Mouse (Mus musculus): ENCODE results near the gene Wdr13. TPM values are rescaled to one million over a fixed set of nuclear protein-coding genes. Genes with fewer than 3 reads are reported as not detected.
A peak's percentile ranks its signal among the peaks of the same experiment; 100 is the strongest.

The Wdr13 gene
- polyA plus RNA-seq (2015; fragmentation: Nextera tagmentation; extraction: Ambion mirVana), result 70.5 and 72.8 TPM in 2 replicates

DNA sequence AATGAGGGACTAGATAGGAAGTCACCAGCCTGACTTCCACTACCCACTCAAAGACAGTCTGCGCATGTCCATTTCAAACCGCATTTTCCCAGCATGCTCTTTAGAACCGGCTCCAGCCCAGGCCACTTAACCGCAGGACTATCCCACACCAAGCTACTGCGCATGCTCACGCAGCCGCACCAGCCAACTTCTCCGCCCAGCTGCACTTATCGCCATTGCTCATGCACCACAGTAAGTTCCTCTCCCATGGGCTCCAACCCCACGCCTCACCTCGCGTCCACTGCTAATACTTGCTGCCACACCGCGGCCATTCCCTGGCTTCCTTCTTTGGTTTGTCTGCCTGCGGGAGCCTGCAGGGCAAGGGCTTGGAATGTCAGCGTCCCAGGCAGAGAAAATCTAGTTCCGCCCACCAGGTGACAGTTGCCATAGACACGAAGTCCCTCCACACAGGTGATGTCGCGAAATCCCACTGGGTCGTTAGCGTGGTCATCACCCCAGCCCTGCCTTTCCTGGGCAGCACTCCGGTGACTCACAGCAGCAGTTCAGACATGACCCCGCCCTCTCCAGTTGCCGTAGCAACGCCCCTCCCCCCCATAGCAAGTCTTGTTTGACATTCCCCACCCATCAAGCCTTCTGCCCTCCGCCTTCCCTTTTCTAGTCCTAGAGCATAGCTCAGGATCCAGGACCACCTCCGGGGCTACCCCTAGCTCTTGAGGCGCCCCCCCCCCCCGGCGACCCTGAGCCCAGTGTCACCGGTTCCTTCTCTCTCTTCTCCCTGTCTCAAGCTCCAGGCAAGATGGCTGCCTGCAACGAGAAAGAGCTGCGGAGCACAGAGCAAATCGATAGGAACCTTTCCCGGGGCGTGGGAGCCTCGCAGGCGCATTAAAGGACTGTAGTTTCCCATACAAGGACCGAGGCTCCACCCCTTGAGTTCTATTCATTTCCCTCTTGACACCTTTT is at the start of gene Wdr13:
Gene Wdr13, minus strand, starts transcription at position 876 of the 960 bp plus-strand sequence.
- peak; percentile 92 for ATAC-seq
- Histone ChIP-seq H3K27ac (ENCODE audit: low read length) (peak within 1 kb of the TSS; percentile 96), H3K9me3 (replicated peaks; ENCODE audit: control insufficient read depth, low read length, poor library complexity, severe bottlenecking) (no peaks in the 10 kb centered on the region), H3K27me3 (ENCODE audit: control insufficient read depth, insufficient read depth, low read depth, low read length) (no peaks in the 10 kb centered on the region), H3K4me2 (ENCODE audit: low read length) (peak within 1 kb of the TSS; percentile 49), H3K4me3 (ENCODE audit: low read depth, low read length) (peak within 1 kb of the TSS; percentile 51), H3K36me3 (ENCODE audit: control insufficient read depth, insufficient read depth, low read length) (peaks cover 4% of the 10 kb centered on the region), H3K9ac (ENCODE audit: low read depth, low read length) (peak within 1 kb of the TSS; percentile 68), H3K4me1 (ENCODE audit: control insufficient read depth, insufficient read depth, low read length) (peaks cover 4% of the 10 kb centered on the region; the same call in 1 of the 2 replicates)
- 20% methylated on average over 35 of the region's 40 CpGs for WGBS

DNA sequence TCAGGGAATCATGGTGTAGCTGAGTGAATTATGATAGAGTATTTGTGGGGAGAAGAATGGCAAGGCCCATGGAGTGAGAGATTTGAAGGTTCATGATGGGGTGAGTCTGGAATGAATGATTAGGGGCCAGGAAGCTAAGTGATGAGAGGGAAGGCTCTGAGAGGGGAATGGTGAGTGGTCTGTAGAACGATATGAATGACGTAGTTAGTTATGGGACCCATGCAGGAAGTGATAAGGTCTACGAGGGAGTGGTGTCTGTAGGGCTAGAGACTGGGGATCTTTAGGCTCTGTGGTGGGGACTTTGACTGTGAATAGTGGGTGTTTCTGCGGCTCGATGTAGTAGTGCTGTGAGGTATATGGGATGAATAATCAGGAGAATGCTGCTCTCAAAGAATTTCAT is 47.0 kb upstream of the Wdr13 start:
- Histone ChIP-seq H3K27ac (ENCODE audit: low read length) (no peak overlapping the region), H3K9ac (ENCODE audit: low read depth, low read length) (no peak overlapping the region), H3K9me3 (replicated peaks; ENCODE audit: control insufficient read depth, low read length, poor library complexity, severe bottlenecking) (no peaks in the 10 kb centered on the region), H3K4me2 (ENCODE audit: low read length) (no peak overlapping the region), H3K27me3 (ENCODE audit: control insufficient read depth, insufficient read depth, low read depth, low read length) (no peaks in the 10 kb centered on the region), H3K4me1 (ENCODE audit: control insufficient read depth, insufficient read depth, low read length) (peaks cover 3% of the 10 kb centered on the region; the same call in 1 of the 2 replicates), H3K36me3 (ENCODE audit: control insufficient read depth, insufficient read depth, low read length) (no peaks in the 10 kb centered on the region), H3K4me3 (ENCODE audit: low read depth, low read length) (no peak overlapping the region)
- ATAC-seq, result no peak
- WGBS, result 88% methylated on average over 5 of the region's 5 CpGs

DNA sequence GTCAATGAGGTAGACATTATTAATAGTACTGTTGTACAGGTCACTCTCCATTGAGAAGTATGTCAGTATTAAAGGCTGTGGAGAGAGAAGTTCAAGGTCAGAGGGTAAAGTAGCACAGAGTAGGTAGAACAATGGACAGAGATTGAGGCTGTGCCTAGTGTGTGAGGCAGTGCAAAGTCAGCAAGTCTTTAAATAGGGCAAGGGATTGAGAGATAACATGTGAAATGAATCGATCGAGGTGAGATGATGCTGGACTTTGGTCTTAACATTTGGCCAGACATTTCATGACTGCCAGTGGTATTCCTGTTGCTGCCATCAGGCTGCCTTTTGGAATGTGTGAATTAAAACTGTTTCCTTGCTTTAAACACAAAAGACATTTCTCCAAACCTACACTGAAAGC is 46.2 kb upstream of the Wdr13 start:
- Histone ChIP-seq H3K9me3 (replicated peaks; ENCODE audit: control insufficient read depth, low read length, poor library complexity, severe bottlenecking) (no peaks in the 10 kb centered on the region), H3K27me3 (ENCODE audit: control insufficient read depth, insufficient read depth, low read depth, low read length) (no peaks in the 10 kb centered on the region), H3K9ac (ENCODE audit: low read depth, low read length) (no peak overlapping the region), H3K36me3 (ENCODE audit: control insufficient read depth, insufficient read depth, low read length) (no peaks in the 10 kb centered on the region), H3K4me1 (ENCODE audit: control insufficient read depth, insufficient read depth, low read length) (peaks cover 5% of the 10 kb centered on the region; the same call in 1 of the 2 replicates), H3K4me3 (ENCODE audit: low read depth, low read length) (no peak overlapping the region), H3K27ac (ENCODE audit: low read length) (no peak overlapping the region), H3K4me2 (ENCODE audit: low read length) (no peak overlapping the region)
- 100% methylated on average over 2 of the region's 2 CpGs for WGBS
- no peak for ATAC-seq

DNA sequence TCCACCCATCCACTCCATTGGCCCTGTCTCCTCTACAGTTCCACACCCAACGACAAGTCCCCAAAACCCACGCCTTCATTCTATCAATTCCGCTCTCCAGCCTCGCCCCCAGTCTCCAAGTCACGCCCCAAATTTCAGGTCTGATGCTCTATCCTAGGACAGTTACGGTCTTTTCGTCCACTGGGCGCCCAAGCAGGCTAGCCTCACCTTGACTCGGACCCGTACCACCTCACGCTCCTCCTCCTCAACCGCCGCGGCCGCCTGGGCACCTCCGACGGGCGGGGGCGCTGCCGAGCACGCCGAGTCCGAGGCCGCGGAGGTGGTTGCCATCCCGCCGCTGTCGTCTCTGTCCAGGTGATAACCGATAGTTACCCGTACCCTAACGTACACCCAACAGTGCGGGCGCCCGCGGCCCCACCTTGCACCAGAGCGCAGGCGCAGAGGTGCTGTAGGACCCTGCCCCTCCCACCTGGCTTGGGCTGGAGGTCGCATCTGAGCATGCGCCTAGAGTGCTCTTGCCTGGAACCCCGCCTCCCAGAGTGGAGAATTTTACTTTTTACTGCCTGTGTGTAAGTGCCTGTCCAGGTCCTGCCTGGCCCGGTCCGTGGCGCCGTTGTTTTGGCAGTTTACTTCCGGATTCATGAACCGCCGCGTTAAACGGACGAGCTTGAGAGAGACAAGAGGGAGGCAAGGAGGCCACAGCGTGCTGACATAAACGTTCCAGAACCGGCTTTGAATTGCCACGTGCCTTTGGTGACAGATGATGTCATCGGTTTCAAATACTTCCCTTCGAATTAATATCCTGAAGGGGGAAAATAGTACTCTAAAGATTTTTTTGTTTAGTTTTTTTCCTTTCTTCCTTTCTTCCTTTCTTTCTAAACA is 43.1 kb upstream of the Wdr13 start, which contains the start of gene Tbc1d25:
Gene Tbc1d25, minus strand, starts transcription at position 678 of the 882 bp plus-strand sequence.
- Histone ChIP-seq H3K27me3 (ENCODE audit: control insufficient read depth, insufficient read depth, low read depth, low read length) (no peaks in the 10 kb centered on the region), H3K9me3 (replicated peaks; ENCODE audit: control insufficient read depth, low read length, poor library complexity, severe bottlenecking) (no peaks in the 10 kb centered on the region), H3K4me3 (ENCODE audit: low read depth, low read length) (peak within 1 kb of the TSS; percentile 62), H3K4me1 (ENCODE audit: control insufficient read depth, insufficient read depth, low read length) (peaks cover 5% of the 10 kb centered on the region; the same call in 1 of the 2 replicates), H3K4me2 (ENCODE audit: low read length) (peak within 1 kb of the TSS; percentile 48), H3K27ac (ENCODE audit: low read length) (peak within 1 kb of the TSS; percentile 66), H3K36me3 (ENCODE audit: control insufficient read depth, insufficient read depth, low read length) (no peaks in the 10 kb centered on the region), H3K9ac (ENCODE audit: low read depth, low read length) (peak within 1 kb of the TSS; percentile 74)
- peak; percentile 97 for ATAC-seq
- WGBS, result 16% methylated on average over 55 of the region's 56 CpGs

DNA sequence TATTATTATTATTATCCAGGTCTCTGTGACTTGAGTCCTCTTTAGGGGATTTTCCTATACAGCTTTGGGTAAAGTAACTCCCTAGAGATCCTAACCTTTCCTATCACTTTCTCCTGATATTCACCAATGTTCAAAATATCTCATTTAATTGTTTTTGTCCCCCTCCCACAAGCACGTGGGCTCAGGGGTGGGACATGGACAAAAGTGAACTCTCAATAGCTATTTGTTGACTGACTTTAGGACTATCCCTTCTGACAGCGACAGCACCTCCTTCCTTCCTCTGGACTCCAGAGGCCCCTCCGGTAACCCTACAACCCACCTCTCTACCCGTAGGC is 42.4 kb upstream of the Wdr13 start:
- no peak for ATAC-seq
- Histone ChIP-seq H3K27ac (ENCODE audit: low read length) (no peak overlapping the region; the same call in 1 of the 2 replicates), H3K9ac (ENCODE audit: low read depth, low read length) (peak overlapping the region; percentile 74), H3K27me3 (ENCODE audit: control insufficient read depth, insufficient read depth, low read depth, low read length) (no peaks in the 10 kb centered on the region), H3K9me3 (replicated peaks; ENCODE audit: control insufficient read depth, low read length, poor library complexity, severe bottlenecking) (no peaks in the 10 kb centered on the region), H3K4me2 (ENCODE audit: low read length) (peak overlapping the region; percentile 48), H3K4me1 (ENCODE audit: control insufficient read depth, insufficient read depth, low read length) (peaks cover 5% of the 10 kb centered on the region; the same call in 1 of the 2 replicates), H3K4me3 (ENCODE audit: low read depth, low read length) (peak overlapping the region; percentile 62), H3K36me3 (ENCODE audit: control insufficient read depth, insufficient read depth, low read length) (no peaks in the 10 kb centered on the region)
- WGBS, result 10% methylated on average over 4 of the region's 4 CpGs

DNA sequence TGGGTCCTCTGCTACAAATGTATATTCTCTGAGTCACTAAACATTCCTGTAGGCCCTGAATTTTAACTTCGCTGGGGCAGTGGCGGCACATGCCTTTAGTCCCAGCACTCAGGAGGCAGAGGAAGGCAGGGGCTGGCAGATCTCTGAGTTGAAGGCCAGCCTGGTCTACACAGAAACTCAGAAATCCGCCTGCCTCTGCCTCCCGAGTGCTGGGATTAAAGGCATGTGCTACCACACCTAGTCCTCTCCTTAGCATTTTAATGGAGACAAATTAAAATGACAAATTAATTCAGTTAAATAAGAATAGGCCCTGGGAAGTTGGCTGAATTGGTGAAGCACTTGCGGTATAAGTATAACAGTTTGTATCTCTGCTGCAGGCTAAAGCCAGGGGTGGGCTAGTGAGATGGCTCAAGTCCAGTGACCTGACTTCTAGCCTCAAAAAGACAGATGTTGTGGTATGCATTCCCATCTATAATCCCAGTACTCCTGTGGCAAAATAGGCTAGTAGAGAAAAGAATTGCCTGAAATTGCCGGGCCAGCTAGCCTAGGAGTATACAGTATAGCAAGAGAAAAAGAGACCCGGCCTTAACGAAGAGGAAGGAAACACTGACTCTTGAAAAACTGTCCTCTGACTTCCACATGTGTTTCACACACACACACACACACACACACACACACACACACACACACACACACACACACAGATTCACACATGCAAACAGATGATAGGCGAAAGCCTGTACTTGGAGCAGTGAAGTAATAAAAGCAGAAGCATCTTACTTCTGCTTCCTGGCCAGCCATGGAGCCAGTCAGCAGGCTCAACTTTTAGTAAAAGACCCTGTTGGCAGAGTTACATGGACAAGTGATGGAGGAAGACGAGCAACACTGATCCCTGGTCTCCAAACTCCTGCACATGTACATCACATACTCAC is 35.3 kb upstream of the Wdr13 start:
- Histone ChIP-seq H3K4me3 (ENCODE audit: low read depth, low read length) (no peak overlapping the region), H3K9me3 (replicated peaks; ENCODE audit: control insufficient read depth, low read length, poor library complexity, severe bottlenecking) (no peaks in the 10 kb centered on the region), H3K4me2 (ENCODE audit: low read length) (no peak overlapping the region), H3K27me3 (ENCODE audit: control insufficient read depth, insufficient read depth, low read depth, low read length) (no peaks in the 10 kb centered on the region), H3K36me3 (ENCODE audit: control insufficient read depth, insufficient read depth, low read length) (no peaks in the 10 kb centered on the region; the same call in 1 of the 2 replicates), H3K27ac (ENCODE audit: low read length) (no peak overlapping the region), H3K9ac (ENCODE audit: low read depth, low read length) (no peak overlapping the region), H3K4me1 (ENCODE audit: control insufficient read depth, insufficient read depth, low read length) (no peaks in the 10 kb centered on the region)
- 94% methylated on average over 10 of the region's 10 CpGs for WGBS
- no peak for ATAC-seq

DNA sequence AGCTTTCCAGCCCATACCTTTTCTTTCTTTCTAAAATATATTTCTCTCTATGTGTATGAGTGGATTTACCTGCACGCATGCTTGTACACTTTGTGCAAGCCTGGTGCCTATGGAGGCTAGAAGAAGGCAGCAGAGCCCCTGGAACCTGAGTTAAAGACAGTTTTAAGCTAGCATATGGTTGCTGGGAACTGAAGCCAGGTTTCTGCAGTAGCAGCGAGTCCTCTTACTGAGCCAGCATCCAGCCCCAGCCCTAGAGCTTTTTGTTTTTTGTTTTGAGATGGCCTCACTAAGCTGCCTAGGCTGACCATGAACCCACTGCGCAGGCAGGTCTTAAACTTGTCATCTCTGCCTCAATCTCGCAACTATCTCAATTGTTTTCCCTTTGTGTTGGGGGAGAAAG is 31.8 kb upstream of the Wdr13 start:
- 94% methylated on average over 4 of the region's 4 CpGs for WGBS
- Histone ChIP-seq H3K27ac (ENCODE audit: low read length) (no peak overlapping the region), H3K4me1 (ENCODE audit: control insufficient read depth, insufficient read depth, low read length) (no peaks in the 10 kb centered on the region), H3K9me3 (replicated peaks; ENCODE audit: control insufficient read depth, low read length, poor library complexity, severe bottlenecking) (no peaks in the 10 kb centered on the region), H3K4me2 (ENCODE audit: low read length) (no peak overlapping the region), H3K9ac (ENCODE audit: low read depth, low read length) (no peak overlapping the region), H3K4me3 (ENCODE audit: low read depth, low read length) (no peak overlapping the region), H3K36me3 (ENCODE audit: control insufficient read depth, insufficient read depth, low read length) (no peaks in the 10 kb centered on the region; the same call in 1 of the 2 replicates), H3K27me3 (ENCODE audit: control insufficient read depth, insufficient read depth, low read depth, low read length) (no peaks in the 10 kb centered on the region)
- ATAC-seq, result no peak

DNA sequence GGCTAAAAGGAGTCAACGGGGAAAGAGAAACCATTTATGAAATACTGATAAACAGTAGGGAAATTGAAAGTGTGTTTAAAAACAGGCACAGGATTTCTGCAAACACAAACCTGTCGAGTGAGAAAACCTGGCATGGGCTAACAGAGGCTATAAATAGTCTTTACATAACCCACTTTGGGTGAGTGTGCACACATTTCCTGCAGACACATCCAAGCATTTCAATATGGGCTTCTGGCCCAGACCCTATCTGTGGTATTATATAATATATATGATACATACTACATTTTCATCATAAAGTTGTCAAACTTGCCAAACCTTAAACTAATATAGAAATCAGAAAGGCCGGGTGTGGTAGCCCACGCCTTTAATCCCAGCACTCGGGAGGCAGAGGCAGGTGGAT is 30.4 kb upstream of the Wdr13 start:
- H3K36me3 ChIP-seq (ENCODE audit: control insufficient read depth, insufficient read depth, low read length), result no peaks in the 10 kb centered on the region; the same call in 1 of the 2 replicates
- no peak for ATAC-seq
- H3K4me2 ChIP-seq (ENCODE audit: low read length), result no peak overlapping the region
- H3K4me1 ChIP-seq (ENCODE audit: control insufficient read depth, insufficient read depth, low read length), result no peaks in the 10 kb centered on the region
- no peak overlapping the region for H3K4me3 ChIP-seq (ENCODE audit: low read depth, low read length)
- no peak overlapping the region for H3K27ac ChIP-seq (ENCODE audit: low read length)
- H3K9me3 ChIP-seq (replicated peaks; ENCODE audit: control insufficient read depth, low read length, poor library complexity, severe bottlenecking), result no peaks in the 10 kb centered on the region
- H3K9ac ChIP-seq (ENCODE audit: low read depth, low read length), result no peak overlapping the region
- no peaks in the 10 kb centered on the region for H3K27me3 ChIP-seq (ENCODE audit: control insufficient read depth, insufficient read depth, low read depth, low read length)
- WGBS, result 91% methylated on average over 5 of the region's 5 CpGs

All from midbrain, embryonic 16.5 days (tissue).